Mouse (Mus musculus) megakaryocyte-erythroid progenitor cell, adult 5 weeks (primary cell): ENCODE results near the gene Sgsh. TPM values are rescaled to one million over a fixed set of nuclear protein-coding genes. Genes with fewer than 3 reads are reported as not detected.

Experiments
- polyA plus RNA-seq: library from polyadenylated mRNA; stranded (reverse); fragments of >175 nt; gene quantifications from 2 replicates; pipeline ENCODE4 v1.2.3, GENCODE M21; 2012

Sgsh gene
- polyA plus RNA-seq, result 7.8 and 13.6 TPM in 2 replicates

GRCm38 (mm10) chr11:119355443-119356385, at the start of gene Sgsh, which contains the start of gene Slc26a11:
Sgsh (minus strand) TSS chr11:119355536.
Slc26a11 (plus strand) TSS chr11:119355557.

GRCm38 (mm10) chr11:119392800-119393482, 37.6 kb upstream of the Sgsh start, which contains the start of gene Rnf213:
Rnf213 (plus strand) TSS chr11:119393100.

GRCm38 (mm10) chr11:119307658-119307867, 47.8 kb downstream of the Sgsh start, which contains the start of gene Card14:
Card14 (plus strand) TSS chr11:119307768.

GRCm38 (mm10) chr11:119299391-119300245, 55.7 kb downstream of the Sgsh start, which contains the start of gene Eif4a3:
Eif4a3 (minus strand) TSS chr11:119300089.

Other genes with a start within 250 kb of the Sgsh start
- gene Tbc1d16, start 127.0 kb downstream of the Sgsh start, polyA plus RNA-seq, result 4.4 and 6.0 TPM in 2 replicates
- gene Ccdc40, start 127.0 kb downstream of the Sgsh start, polyA plus RNA-seq, result 7.7 and 10.5 TPM in 2 replicates
- gene Gaa, start 87.6 kb downstream of the Sgsh start, polyA plus RNA-seq, result 139 and 145 TPM in 2 replicates
- 229 and 275 TPM in 2 replicates for gene Eif4a3, start 55.4 kb downstream of the Sgsh start, polyA plus RNA-seq
- not detected in 2 replicates for gene Card14, start 47.8 kb downstream of the Sgsh start, polyA plus RNA-seq
- 2.2 and 2.8 TPM in 2 replicates for gene Slc26a11, start within 50 bp of the Sgsh start, polyA plus RNA-seq
- gene Rnf213, start 37.6 kb upstream of the Sgsh start, polyA plus RNA-seq, result 4.4 and 5.8 TPM in 2 replicates
- gene Endov, start 135.8 kb upstream of the Sgsh start, polyA plus RNA-seq, result 15.2 and 15.3 TPM in 2 replicates
- gene Nptx1, start 192.2 kb upstream of the Sgsh start, polyA plus RNA-seq, result 0.04 and 0.14 TPM in 2 replicates
- 37.0 and 40.7 TPM in 2 replicates for gene Rptor, start 247.4 kb upstream of the Sgsh start, polyA plus RNA-seq